Mouse (Mus musculus): ENCODE results near the gene Abhd14b. TPM values are rescaled to one million over a fixed set of nuclear protein-coding genes. Genes with fewer than 3 reads are reported as not detected.
A peak's percentile ranks its signal among the peaks of the same experiment; 100 is the strongest.

Abhd14b gene
- total and polyA plus RNA-seq, 3 experiments, result 3.4 to 6.5 TPM; not detected in 1

DNA sequence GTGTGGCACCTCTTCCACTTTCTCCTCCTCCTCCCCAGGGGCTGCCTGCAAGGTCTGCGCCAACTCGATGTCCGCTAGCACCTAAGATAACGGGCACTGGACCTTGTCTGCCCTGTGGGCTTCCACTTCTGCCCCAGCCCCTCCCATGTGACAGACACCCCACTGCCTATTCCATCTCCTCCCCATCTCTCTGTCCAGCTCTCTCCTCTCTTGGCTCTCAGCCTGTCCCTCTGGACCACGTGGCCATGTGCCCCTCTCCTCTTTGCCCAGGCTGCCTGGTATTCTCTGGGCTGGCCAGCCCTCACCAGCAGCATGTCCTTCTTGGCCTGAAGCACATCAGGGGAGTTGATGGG lies 26.5 kb downstream of the Abhd14b start:
- Histone ChIP-seq H3K27ac (ENCODE audit: control insufficient read depth, low read depth, low read length) (no peak overlapping the region), H3K9me3 (replicated peaks; ENCODE audit: insufficient read depth, low read length) (no peaks in the 10 kb centered on the region), H3K79me2 (ENCODE audit: control insufficient read depth, insufficient read depth, low read length, poor library complexity) (peaks cover 15% of the 10 kb centered on the region), H3K36me3 (ENCODE audit: control insufficient read depth in 1 of 2, insufficient read depth in 2 of 2, low read length in 2 of 2) (peaks cover 0 to 3% of the 10 kb centered on the region in 2 experiments; a peak in 3 of 4 replicates), H3K9ac (ENCODE audit: control insufficient read depth, low read depth, low read length, poor library complexity, severe bottlenecking) (no peak overlapping the region), H3K4me1 (ENCODE audit: control insufficient read depth in 1 of 2, insufficient read depth in 2 of 2, low read length in 2 of 2) (peaks cover 0 to 15% of the 10 kb centered on the region in 2 experiments; a peak in 3 of 4 replicates), H3K4me3 (ENCODE audit: control insufficient read depth in 1 of 2, insufficient read depth in 1 of 2, low read depth in 2 of 2, low read length in 2 of 2) (no peak overlapping the region), H3K27me3 (ENCODE audit: control insufficient read depth in 1 of 2, insufficient read depth in 2 of 2, low read length in 2 of 2) (no peaks in the 10 kb centered on the region)
- no peak for DNase-seq (ENCODE audit: low read depth, low spot score)
- TF ChIP-seq JUND (IDR thresholded peaks at IDR 0.05; ENCODE audit: low read depth, low read length) (no peak), CTCF (IDR thresholded peaks at IDR 0.05 in 2 of 3, conservative IDR thresholded peaks at IDR 0.05 in 1 of 3; ENCODE audit: control insufficient read depth in 1 of 3, insufficient read depth in 1 of 3, low read depth in 2 of 3, low read length in 3 of 3, poor library complexity in 1 of 3, severe bottlenecking in 1 of 3) (no peak), ZKSCAN1 (IDR thresholded peaks at IDR 0.05; ENCODE audit: low read depth, low read length) (no peak), MAX (IDR thresholded peaks at IDR 0.05; ENCODE audit: low read length) (no peak)

DNA sequence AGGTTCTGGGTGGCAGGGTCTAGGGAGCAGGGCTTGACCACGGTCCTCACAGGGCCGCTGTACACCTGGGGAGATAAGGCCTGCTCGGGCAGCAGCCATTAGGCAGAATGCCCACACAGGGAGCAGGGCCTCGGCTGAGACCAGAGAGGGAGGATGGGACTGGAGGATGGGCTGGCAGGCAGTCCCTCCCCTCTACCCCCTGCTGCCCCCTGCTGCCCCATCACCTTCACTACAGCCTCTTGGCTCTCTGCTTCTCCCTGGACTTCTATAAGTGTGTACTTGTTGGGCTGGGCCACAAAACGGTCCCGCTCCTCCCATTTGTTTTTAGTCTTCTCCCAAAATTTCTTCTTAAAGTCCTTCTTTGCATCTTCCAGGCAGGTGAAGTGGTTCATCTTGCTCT lies 27.2 kb downstream of the Abhd14b start:
- peak; percentile 87 for DNase-seq (ENCODE audit: low read depth, low spot score)
- Histone ChIP-seq H3K27ac (ENCODE audit: control insufficient read depth, low read depth, low read length) (no peak overlapping the region), H3K4me1 (ENCODE audit: control insufficient read depth in 1 of 2, insufficient read depth in 2 of 2, low read length in 2 of 2) (peaks cover 0 to 14% of the 10 kb centered on the region in 2 experiments; a peak in 3 of 4 replicates), H3K9me3 (replicated peaks; ENCODE audit: insufficient read depth, low read length) (no peaks in the 10 kb centered on the region), H3K4me3 (ENCODE audit: control insufficient read depth in 1 of 2, insufficient read depth in 1 of 2, low read depth in 2 of 2, low read length in 2 of 2) (peak overlapping the region; percentile 25 to 36; a peak in 1 of 4 replicates), H3K36me3 (ENCODE audit: control insufficient read depth in 1 of 2, insufficient read depth in 2 of 2, low read length in 2 of 2) (peaks cover 0 to 3% of the 10 kb centered on the region in 2 experiments), H3K9ac (ENCODE audit: control insufficient read depth, low read depth, low read length, poor library complexity, severe bottlenecking) (0 out of 2 replicates have a peak overlapping the region, but pooled peaks have one; percentile 28), H3K27me3 (ENCODE audit: control insufficient read depth in 1 of 2, insufficient read depth in 2 of 2, low read length in 2 of 2) (no peaks in the 10 kb centered on the region), H3K79me2 (ENCODE audit: control insufficient read depth, insufficient read depth, low read length, poor library complexity) (peaks cover 19% of the 10 kb centered on the region)
- TF ChIP-seq MYB (IDR thresholded peaks at IDR 0.05; ENCODE audit: low read depth, low read length) (no peak), MAFK (IDR thresholded peaks at IDR 0.05; ENCODE audit: borderline replicate concordance, low read depth, low read length) (no peak), HCFC1 (IDR thresholded peaks at IDR 0.05; ENCODE audit: low read depth, low read length) (no peak), CHD2 (IDR thresholded peaks at IDR 0.05; ENCODE audit: low read length) (no peak; the same call in 1 of the 2 replicates), E2F4 (IDR thresholded peaks at IDR 0.05; ENCODE audit: borderline replicate concordance, low read depth, low read length) (no peak), MEF2A (IDR thresholded peaks at IDR 0.05; ENCODE audit: extremely low read depth, insufficient replicate concordance, low read depth, low read length, poor library complexity, severe bottlenecking) (no peak), SMC3 (IDR thresholded peaks at IDR 0.05; ENCODE audit: low read depth, low read length) (peak; percentile 69), JUND (IDR thresholded peaks at IDR 0.05; ENCODE audit: low read depth, low read length) (no peak), TBP (IDR thresholded peaks at IDR 0.05; ENCODE audit: low read depth, low read length) (no peak), POLR2AphosphoS5 (IDR thresholded peaks at IDR 0.05; ENCODE audit: borderline replicate concordance, low read depth, low read length) (no peak), CTCF (IDR thresholded peaks at IDR 0.05 in 2 of 3, conservative IDR thresholded peaks at IDR 0.05 in 1 of 3; ENCODE audit: control insufficient read depth in 1 of 3, insufficient read depth in 1 of 3, low read depth in 2 of 3, low read length in 3 of 3, poor library complexity in 1 of 3, severe bottlenecking in 1 of 3) (peak; percentile 74 to 83 (median 74)), ZMIZ1 (IDR thresholded peaks at IDR 0.05; ENCODE audit: low read depth, low read length) (no peak), MAZ (IDR thresholded peaks at IDR 0.05; ENCODE audit: low read depth, low read length) (no peak), GABPA (IDR thresholded peaks at IDR 0.05; ENCODE audit: low read depth, low read length) (no peak), ZKSCAN1 (IDR thresholded peaks at IDR 0.05; ENCODE audit: low read depth, low read length) (no peak), POLR2A (IDR thresholded peaks at IDR 0.05; ENCODE audit: control insufficient read depth in 1 of 2, insufficient read depth in 1 of 2, low read depth in 1 of 2, low read length in 2 of 2, poor library complexity in 1 of 2) (no peak), RAD21 (IDR thresholded peaks at IDR 0.05; ENCODE audit: low read depth, low read length) (peak; percentile 37), USF1 (IDR thresholded peaks at IDR 0.05; ENCODE audit: low read depth, low read length) (no peak), RCOR1 (IDR thresholded peaks at IDR 0.05; ENCODE audit: low read depth, low read length) (no peak), KAT2A (conservative IDR thresholded peaks at IDR 0.05; ENCODE audit: low read depth, low read length) (no peak), TAL1 (IDR thresholded peaks at IDR 0.05; ENCODE audit: low read length) (no peak), ZNF384 (IDR thresholded peaks at IDR 0.05; ENCODE audit: low read depth, low read length) (no peak), SIN3A (IDR thresholded peaks at IDR 0.05; ENCODE audit: low read length) (no peak), TCF12 (IDR thresholded peaks at IDR 0.05; ENCODE audit: low read depth, low read length) (no peak)

Measured in MEL (cell line).